In the genomic region with DNA sequence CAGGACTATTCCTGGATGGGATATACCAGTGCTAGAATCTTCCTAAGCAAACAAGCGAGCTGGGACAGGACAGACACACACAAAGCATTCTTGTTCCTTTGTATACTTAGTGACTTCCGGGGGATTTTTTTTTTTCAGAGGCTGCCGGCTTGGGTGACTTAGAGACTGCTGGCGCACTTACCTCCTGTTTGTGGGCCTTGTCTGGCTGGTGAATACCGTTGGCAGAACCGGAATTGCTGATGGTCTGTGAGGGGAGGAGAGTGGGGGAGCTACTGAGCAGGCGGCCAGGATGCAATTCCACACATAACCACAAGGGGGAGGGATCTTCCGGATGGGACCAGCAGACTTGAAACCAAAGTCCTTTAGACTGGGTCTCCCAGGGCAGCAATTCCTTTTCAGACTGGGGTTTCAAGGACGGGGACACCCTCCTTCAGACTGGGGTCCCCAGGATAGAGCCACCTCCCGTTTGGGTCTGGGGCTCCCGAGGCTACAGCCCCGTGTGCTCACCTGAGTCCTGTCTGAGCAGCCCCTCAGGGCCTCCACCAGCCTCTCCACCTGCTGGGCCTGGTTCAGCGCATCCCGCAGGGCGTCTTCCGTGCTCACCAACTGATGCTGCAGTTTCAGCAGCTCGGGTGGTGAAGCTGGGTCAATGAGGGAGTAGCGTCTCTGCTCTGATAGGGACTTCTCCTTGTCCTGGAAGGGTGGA, we compare ENCODE assay signal across 8 mouse cellular contexts. TPM values are rescaled to one million over a fixed set of nuclear protein-coding genes. Genes with fewer than 3 reads are reported as not detected.
A peak's percentile ranks its signal among the peaks of the same experiment; 100 is the strongest.
DNase-seq lines count a peak whose midpoint lies in the region; ATAC-seq and TF ChIP-seq lines count a peak whose summit lies in the region.

No protein-coding gene starts in this region.

- peak; percentile 91 for ATAC-seq in activated CD4-positive, CD25-positive, alpha-beta regulatory T cell, adult 4 months
- ATAC-seq in common myeloid progenitor, adult 5-6 weeks (replicated peaks; ENCODE audit: low read depth, poor library complexity, severe bottlenecking): peak; percentile 87
- peak; percentile 87 for ATAC-seq in megakaryocyte progenitor cell, adult 5-6 weeks (replicated peaks; ENCODE audit: poor library complexity)

- TF ChIP-seq CTCF in left cerebral cortex, adult 2 months (IDR thresholded peaks at IDR 0.05): peak; percentile 97

- intact Hi-C loops in left cerebral cortex, adult 2 months (cut with DNase I): loop anchor here (5.0 to 10.0 kb wide), 2 partner anchors 210 to 413 kb away; a partner anchor contains a TSS

- peak; percentile 43 to 58 for DNase-seq in gastrocnemius, adult 8-10 months (ENCODE audit: low spot score in 2 of 2)
- DNase-seq in hindlimb bud, embryonic 11.5 days (ENCODE audit: extremely low spot score, low read depth, low spot score): peak; percentile 72
- DNase-seq in left cerebral cortex, adult 2 months (ENCODE audit: extremely low spot score in 1 of 2, low spot score in 2 of 2): peak; percentile 84 to 88
- DNase-seq in right cerebral cortex, postnatal 36 days (ENCODE audit: low spot score in 2 of 2): peak; percentile 71 to 77
- peak; percentile 76 to 92 for DNase-seq in urinary bladder, postnatal 4 days (ENCODE audit: low spot score in 2 of 2)

- no peak overlapping the region for H3K4me3 ChIP-seq in left cerebral cortex, adult 2 months

- H3K27ac ChIP-seq in left cerebral cortex, adult 2 months: peak overlapping the region; percentile 13; the same call in 1 of the 2 replicates

RNA-seq across cellular contexts. Expression of a gene that starts 35.3 kb away (rescaled TPM):
- 1 to 10 TPM; 7.5 to 7.9 TPM for polyA plus RNA-seq in activated CD4-positive, CD25-positive, alpha-beta regulatory T cell, adult 4 months (2017; shearing (Covaris generic))
- total RNA-seq in common myeloid progenitor, adult 5-6 weeks (2017): 14.6 and 28.2 TPM in 2 replicates
- 10 to 100 TPM; 13.1 to 15.3 (median 14.8) TPM for total RNA-seq in gastrocnemius, adult 8-10 months (2022)
- total RNA-seq in left cerebral cortex, adult 2 months (2021): 10 to 100 TPM; 46.9 to 47.0 TPM
- total RNA-seq in megakaryocyte progenitor cell, adult 5-6 weeks (2015): 21.9 and 28.4 TPM in 2 replicates
- total RNA-seq in megakaryocyte progenitor cell, adult 5-6 weeks (2017): 14.5 and 18.2 TPM in 2 replicates
